Mouse (Mus musculus): ENCODE measurements at regions not wholly inside any gene's neighbourhood (a gene's known extent, or its start where the extent isn't known, plus 50 kb on each side); places are given as distances from the start of the nearest gene placed in this dataset.
"Not testable (repeated sequence)": the region's sequence is repeated elsewhere in the genome, so short reads cannot be mapped to it uniquely, and the experiment has no call there.

GRCm38 (mm10) chr12:113701841-113702240 lies 158.1 kb downstream of the Adam6a start:
- not testable (repeated sequence) for H3K9me3 ChIP-seq (ENCODE audit: low read length); H3K27me3 ChIP-seq (ENCODE audit: insufficient read depth, low read length); H3K27ac ChIP-seq (ENCODE audit: low read depth); H3K9ac ChIP-seq (replicated peaks); H3K4me3 ChIP-seq (ENCODE audit: low read depth, low read length); H3K4me2 ChIP-seq (ENCODE audit: low read depth, low read length); ATAC-seq; H3K36me3 ChIP-seq (replicated peaks; ENCODE audit: insufficient read depth, low read length); H3K4me1 ChIP-seq (ENCODE audit: insufficient read depth); DNase-seq
- 59% methylated on average over 4 of the region's 5 CpGs for WGBS (ENCODE audit: insufficient replicate concordance)

GRCm38 (mm10) chr12:113716406-113716805 lies 172.7 kb downstream of the Adam6a start:
- not testable (repeated sequence) for H3K9me3 ChIP-seq (ENCODE audit: low read length); H3K36me3 ChIP-seq (replicated peaks; ENCODE audit: insufficient read depth, low read length); H3K4me1 ChIP-seq (ENCODE audit: insufficient read depth); H3K4me2 ChIP-seq (ENCODE audit: low read depth, low read length); ATAC-seq; H3K9ac ChIP-seq (replicated peaks); H3K27ac ChIP-seq (ENCODE audit: low read depth); H3K27me3 ChIP-seq (ENCODE audit: insufficient read depth, low read length); H3K4me3 ChIP-seq (ENCODE audit: low read depth, low read length)
- TF ChIP-seq CTCF (IDR thresholded peaks at IDR 0.05; ENCODE audit: low read depth) = peak; percentile 48
- DNase-seq = peak; percentile 14
- 0% methylated on average over 1 of the region's 1 CpGs for WGBS (ENCODE audit: insufficient replicate concordance)

- TF ChIP-seq CTCF (IDR thresholded peaks at IDR 0.05; ENCODE audit: low read depth) (peak; percentile 49), EP300 (IDR thresholded peaks at IDR 0.05; ENCODE audit: low read depth) (no peak)
- Histone ChIP-seq H3K27me3 (ENCODE audit: insufficient read depth, low read length) (no peaks in the 10 kb centered on the region), H3K4me3 (ENCODE audit: low read depth, low read length) (no peak overlapping the region), H3K9ac (replicated peaks) (no peak overlapping the region), H3K36me3 (replicated peaks; ENCODE audit: insufficient read depth, low read length) (no peaks in the 10 kb centered on the region), H3K4me2 (ENCODE audit: low read depth, low read length) (no peak overlapping the region), H3K9me3 (ENCODE audit: low read length) (no peaks in the 10 kb centered on the region; the same call in 1 of the 2 replicates), H3K4me1 (ENCODE audit: insufficient read depth) (no peaks in the 10 kb centered on the region), H3K27ac (ENCODE audit: low read depth) (no peak overlapping the region)
- 64% methylated on average over 4 of the region's 4 CpGs for WGBS (ENCODE audit: insufficient replicate concordance)
- ATAC-seq (no peak), DNase-seq (peak; percentile 34)
Measured at GRCm38 (mm10) chr12:113735847-113736246, 192.1 kb downstream of the Adam6a start.

- WGBS (ENCODE audit: insufficient replicate concordance) = 36% methylated on average over 1 of the region's 1 CpGs
- Histone ChIP-seq H3K4me2 (ENCODE audit: low read depth, low read length) (no peak overlapping the region), H3K4me1 (ENCODE audit: insufficient read depth) (no peaks in the 10 kb centered on the region), H3K9me3 (ENCODE audit: low read length) (no peaks in the 10 kb centered on the region), H3K27me3 (ENCODE audit: insufficient read depth, low read length) (no peaks in the 10 kb centered on the region), H3K4me3 (ENCODE audit: low read depth, low read length) (no peak overlapping the region), H3K9ac (replicated peaks) (no peak overlapping the region), H3K27ac (ENCODE audit: low read depth) (no peak overlapping the region), H3K36me3 (replicated peaks; ENCODE audit: insufficient read depth, low read length) (no peaks in the 10 kb centered on the region)
- TF ChIP-seq CTCF (IDR thresholded peaks at IDR 0.05; ENCODE audit: low read depth) = no peak
- TF ChIP-seq EP300 (IDR thresholded peaks at IDR 0.05; ENCODE audit: low read depth) = no peak
- DNase-seq (no peak), ATAC-seq (no peak)
Measured at GRCm38 (mm10) chr12:113746277-113746676, 202.6 kb downstream of the Adam6a start.

- DNase-seq = no peak
- Histone ChIP-seq H3K36me3 (replicated peaks; ENCODE audit: insufficient read depth, low read length) (no peaks in the 10 kb centered on the region), H3K27ac (ENCODE audit: low read depth) (no peak overlapping the region), H3K4me1 (ENCODE audit: insufficient read depth) (no peaks in the 10 kb centered on the region), H3K27me3 (ENCODE audit: insufficient read depth, low read length) (no peaks in the 10 kb centered on the region), H3K9me3 (ENCODE audit: low read length) (no peaks in the 10 kb centered on the region), H3K4me2 (ENCODE audit: low read depth, low read length) (no peak overlapping the region), H3K9ac (replicated peaks) (no peak overlapping the region), H3K4me3 (ENCODE audit: low read depth, low read length) (no peak overlapping the region)
- TF ChIP-seq CTCF (IDR thresholded peaks at IDR 0.05; ENCODE audit: low read depth) = no peak
- TF ChIP-seq EP300 (IDR thresholded peaks at IDR 0.05; ENCODE audit: low read depth) = no peak
- ATAC-seq = no peak
Measured at GRCm38 (mm10) chr12:113747987-113748386, 204.3 kb downstream of the Adam6a start.

- Histone ChIP-seq H3K9me3 (ENCODE audit: low read length) (no peaks in the 10 kb centered on the region), H3K27me3 (ENCODE audit: insufficient read depth, low read length) (no peaks in the 10 kb centered on the region), H3K4me3 (ENCODE audit: low read depth, low read length) (no peak overlapping the region), H3K27ac (ENCODE audit: low read depth) (no peak overlapping the region), H3K9ac (replicated peaks) (no peak overlapping the region), H3K36me3 (replicated peaks; ENCODE audit: insufficient read depth, low read length) (no peaks in the 10 kb centered on the region), H3K4me1 (ENCODE audit: insufficient read depth) (no peaks in the 10 kb centered on the region), H3K4me2 (ENCODE audit: low read depth, low read length) (no peak overlapping the region)
- no peak for ATAC-seq
- TF ChIP-seq EP300 (IDR thresholded peaks at IDR 0.05; ENCODE audit: low read depth) (no peak), CTCF (IDR thresholded peaks at IDR 0.05; ENCODE audit: low read depth) (peak; percentile 37)
- DNase-seq = no peak
- 52% methylated on average over 1 of the region's 1 CpGs for WGBS (ENCODE audit: insufficient replicate concordance)
Measured at GRCm38 (mm10) chr12:113769587-113769986, 225.9 kb downstream of the Adam6a start.

GRCm38 (mm10) chr12:113795876-113796275 lies 252.2 kb downstream of the Adam6a start:
- 0% methylated on average over 1 of the region's 1 CpGs for WGBS (ENCODE audit: insufficient replicate concordance)
- H3K4me1 ChIP-seq (ENCODE audit: insufficient read depth); H3K9me3 ChIP-seq (ENCODE audit: low read length); H3K27me3 ChIP-seq (ENCODE audit: insufficient read depth, low read length); H3K9ac ChIP-seq (replicated peaks); H3K27ac ChIP-seq (ENCODE audit: low read depth); ATAC-seq; H3K4me2 ChIP-seq (ENCODE audit: low read depth, low read length); H3K36me3 ChIP-seq (replicated peaks; ENCODE audit: insufficient read depth, low read length); H3K4me3 ChIP-seq (ENCODE audit: low read depth, low read length): not testable (repeated sequence)
- TF ChIP-seq CTCF (IDR thresholded peaks at IDR 0.05; ENCODE audit: low read depth) = peak; percentile 48
- DNase-seq = peak; percentile 39
